Mouse (Mus musculus): ENCODE results near the gene Robo1. TPM values are rescaled to one million over a fixed set of nuclear protein-coding genes. Genes with fewer than 3 reads are reported as not detected.

Gene Robo1
- polyA plus RNA-seq (2017; shearing (Covaris generic)): under 1 TPM in 1 of 2 experiments, not detected in 1; 0.20 TPM

GRCm38 (mm10) chr16:72307537-72308330 is at the start of gene Robo1:
Gene Robo1 (plus strand): TSS chr16:72308306.
- no peak for ATAC-seq

- no peak for ATAC-seq
Measured at GRCm38 (mm10) chr16:72267839-72268238, 40.3 kb upstream of the Robo1 start.

DNA sequence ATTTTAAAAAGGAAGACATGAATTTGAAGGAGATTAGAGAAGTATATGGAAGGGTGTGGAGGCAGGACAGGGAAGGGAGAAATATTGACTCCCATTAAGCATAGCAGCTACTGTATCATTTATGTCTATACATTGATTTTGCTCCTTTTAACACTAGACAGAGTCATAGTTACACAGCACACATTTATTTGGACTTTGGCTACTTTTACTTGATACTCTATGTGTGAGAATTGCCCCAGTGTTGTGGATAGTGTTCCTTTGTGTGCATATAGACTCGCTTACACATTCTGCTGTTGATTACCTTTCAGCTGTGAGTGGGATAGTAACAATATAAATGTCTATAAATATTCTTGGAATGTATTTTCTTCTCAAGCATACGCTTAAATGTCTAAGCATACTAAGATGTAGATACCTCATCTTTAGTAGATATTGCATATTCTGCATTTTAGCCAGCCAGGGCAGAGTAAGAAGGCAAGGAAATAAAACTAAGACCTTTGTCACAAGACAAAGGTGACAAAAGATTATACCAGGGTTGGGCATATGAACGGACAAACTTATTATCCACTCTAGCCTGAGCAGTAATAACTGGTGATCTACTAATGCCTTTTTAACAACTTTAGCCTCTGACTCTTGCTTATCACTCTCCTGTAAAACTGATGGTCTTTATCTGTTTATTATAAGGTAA is 31.6 kb upstream of the Robo1 start:
- ATAC-seq: no peak

- no peak for ATAC-seq
Measured at GRCm38 (mm10) chr16:72308331-72308668, 194 bp downstream of the Robo1 start.

GRCm38 (mm10) chr16:72327321-72327720 is 19.2 kb downstream of the Robo1 start:
- no peak for ATAC-seq

- ATAC-seq: no peak
Measured at GRCm38 (mm10) chr16:72328579-72328978, 20.5 kb downstream of the Robo1 start.

DNA sequence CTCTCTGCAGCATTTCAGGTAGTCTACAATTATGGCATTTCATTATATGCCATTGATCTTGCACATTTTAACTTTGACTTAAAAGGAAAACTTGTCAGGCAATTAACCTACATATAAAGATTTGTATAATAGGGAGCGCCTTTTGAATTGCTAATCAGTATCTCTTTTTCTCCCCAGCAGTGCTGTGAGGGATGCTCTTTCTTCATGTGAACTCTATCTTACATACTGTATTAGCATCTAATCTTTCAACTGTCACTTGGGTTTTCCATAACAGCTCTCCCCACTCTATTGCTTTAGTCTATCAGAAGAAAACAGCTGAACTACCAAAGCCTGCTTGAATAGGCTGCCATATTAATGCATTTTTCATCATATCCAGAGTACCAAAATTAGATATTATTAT is 29.7 kb downstream of the Robo1 start:
- no peak for ATAC-seq

GRCm38 (mm10) chr16:72350422-72350821 is 42.3 kb downstream of the Robo1 start:
- ATAC-seq: no peak

DNA sequence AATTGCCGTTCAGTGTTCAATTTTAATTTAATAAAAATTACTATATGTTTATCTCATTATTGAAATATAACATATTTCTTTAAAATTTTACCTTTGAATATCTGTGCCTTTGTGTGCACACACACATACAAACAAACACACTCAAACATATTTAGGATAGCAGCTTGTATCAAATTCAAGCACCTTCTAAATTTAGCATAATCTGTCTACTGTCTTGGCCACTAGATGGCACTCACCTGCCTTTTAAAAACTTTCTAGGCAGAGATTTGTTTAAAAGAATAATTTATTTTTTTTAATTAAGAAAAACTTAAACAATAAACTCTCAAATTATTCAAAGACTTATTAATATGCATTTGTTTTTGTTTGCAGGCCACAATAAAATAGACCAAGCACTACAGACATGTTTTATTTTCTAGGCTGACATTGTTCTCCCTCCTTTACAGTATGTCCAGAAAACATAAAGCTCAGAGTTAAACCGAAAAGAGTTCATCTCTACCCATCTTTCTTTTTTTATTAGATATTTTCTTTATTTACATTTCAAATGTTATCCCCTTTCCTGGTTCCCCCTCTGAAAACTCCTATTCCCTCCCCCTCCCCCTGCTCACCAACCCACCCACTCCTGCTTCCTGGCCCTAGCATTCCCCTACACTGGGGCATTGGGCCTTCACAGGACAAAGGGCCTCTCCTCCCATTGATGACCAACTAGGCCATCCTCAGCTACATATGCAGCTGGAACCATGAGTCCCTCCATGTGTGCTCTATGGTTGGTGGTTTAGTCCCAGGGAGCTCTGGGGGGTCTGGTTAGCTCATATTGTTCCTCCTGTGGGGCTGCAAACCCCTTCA is 48.6 kb downstream of the Robo1 start:
- no peak for ATAC-seq

DNA sequence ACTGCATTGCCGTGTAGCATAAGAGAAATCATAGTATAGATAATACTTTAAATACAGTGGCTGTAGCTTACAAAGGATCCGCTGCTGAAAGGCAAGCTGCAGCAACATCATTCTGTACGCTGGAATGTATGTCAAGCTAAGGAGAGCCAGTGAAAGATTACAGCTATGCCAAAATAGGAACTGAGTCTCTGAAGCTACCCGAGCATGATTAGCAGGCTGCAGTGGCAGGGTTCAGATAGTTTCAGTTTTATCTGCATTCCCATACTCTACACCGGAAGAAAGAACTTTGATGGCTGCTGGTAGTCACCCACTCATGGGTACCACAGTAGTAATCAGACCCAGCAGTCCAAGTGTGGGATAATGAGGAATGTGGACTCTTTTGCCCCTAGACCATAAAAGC is 68.8 kb downstream of the Robo1 start:
- ATAC-seq: no peak

- no peak for ATAC-seq
Measured at GRCm38 (mm10) chr16:72381819-72382218, 73.7 kb downstream of the Robo1 start.

GRCm38 (mm10) chr16:72383566-72383965 is 75.5 kb downstream of the Robo1 start:
- ATAC-seq: no peak

DNA sequence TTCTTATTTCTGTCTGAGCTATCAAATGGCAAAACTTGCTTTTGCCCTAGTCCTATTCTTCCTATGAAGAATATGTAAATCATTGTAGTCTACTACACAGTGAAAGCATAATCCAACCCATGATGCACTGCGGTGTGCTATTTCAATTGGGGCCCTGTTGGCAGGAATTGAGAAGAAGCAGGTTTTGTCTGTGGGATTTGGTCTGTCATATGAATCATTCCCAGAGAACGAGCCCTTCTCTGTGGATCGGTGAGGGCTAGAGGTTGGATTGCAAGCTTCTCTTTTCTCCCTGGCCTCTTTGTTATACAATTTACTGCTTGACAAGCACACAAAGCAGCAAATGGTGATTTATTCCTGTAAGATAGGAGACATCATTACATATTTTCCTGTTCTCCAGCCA is 85.4 kb downstream of the Robo1 start:
- ATAC-seq: no peak

- ATAC-seq: no peak
Measured at GRCm38 (mm10) chr16:72398811-72399210, 90.7 kb downstream of the Robo1 start.

DNA sequence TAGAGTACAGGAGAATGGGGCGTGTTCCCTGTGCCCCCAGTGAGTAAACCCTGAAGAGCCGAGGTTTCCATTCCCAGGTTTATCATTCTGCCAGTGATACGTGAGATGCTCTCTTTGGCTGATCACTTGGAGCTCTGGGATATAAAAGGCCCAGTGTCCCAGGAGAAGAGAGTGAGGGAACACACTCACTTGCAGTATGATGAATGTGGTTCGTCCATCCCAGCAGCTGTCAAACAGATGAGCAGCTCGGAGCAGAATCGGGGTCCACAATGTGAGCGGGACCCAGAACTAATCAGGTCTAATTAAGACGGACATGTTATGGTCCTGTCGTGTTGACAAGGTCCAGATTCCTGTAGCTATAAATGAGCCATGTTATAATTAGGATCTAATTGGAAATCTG is 94.3 kb downstream of the Robo1 start:
- no peak for ATAC-seq

GRCm38 (mm10) chr16:72409820-72410219 is 101.7 kb downstream of the Robo1 start:
- ATAC-seq: no peak

DNA sequence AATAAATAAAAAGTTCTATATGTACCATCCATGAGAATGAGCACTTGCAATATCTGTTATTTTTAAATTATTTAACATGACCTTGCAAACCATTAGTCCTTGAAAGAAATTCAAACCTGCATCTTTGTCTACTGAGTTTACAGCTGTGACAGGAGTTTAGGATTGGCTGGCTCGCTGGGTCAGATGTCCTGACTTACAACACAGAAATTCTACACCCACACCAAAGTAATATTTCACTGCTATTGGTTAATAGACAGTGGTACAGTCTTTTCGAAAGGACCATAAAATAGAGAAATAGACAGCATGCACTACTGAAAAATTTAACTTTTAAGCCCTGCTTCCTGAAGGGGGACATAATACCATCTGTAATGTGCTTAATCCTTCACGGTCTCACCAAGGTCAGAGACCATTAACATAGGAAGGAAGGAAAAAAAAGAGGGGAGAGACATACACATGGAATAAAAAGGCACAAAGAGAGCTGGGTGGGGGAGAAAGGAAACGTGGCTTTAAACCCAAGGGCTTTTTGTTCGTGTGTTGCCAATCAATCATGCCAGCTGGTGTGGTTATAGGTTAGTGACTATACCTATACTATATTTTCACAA is 103.7 kb downstream of the Robo1 start:
- no peak for ATAC-seq

DNA sequence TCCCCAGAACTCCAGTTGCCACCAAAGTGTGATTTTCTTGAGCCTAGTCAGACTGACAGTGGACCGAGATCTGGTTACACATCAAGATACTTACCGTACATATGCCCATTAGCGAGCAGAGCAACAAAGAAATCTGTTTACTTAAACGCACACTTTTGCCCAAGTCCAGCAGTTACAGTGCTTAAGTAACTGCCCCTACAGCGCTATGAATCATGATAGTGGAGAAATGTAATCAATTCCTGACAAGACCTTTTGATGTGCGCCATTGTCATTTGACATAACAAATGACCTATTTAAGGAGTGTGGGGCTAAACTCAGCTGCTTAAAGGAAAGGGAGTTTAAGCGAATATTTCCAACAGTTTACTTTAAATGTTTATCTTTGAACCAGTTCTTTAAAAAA is 104.8 kb downstream of the Robo1 start:
- ATAC-seq: no peak

DNA sequence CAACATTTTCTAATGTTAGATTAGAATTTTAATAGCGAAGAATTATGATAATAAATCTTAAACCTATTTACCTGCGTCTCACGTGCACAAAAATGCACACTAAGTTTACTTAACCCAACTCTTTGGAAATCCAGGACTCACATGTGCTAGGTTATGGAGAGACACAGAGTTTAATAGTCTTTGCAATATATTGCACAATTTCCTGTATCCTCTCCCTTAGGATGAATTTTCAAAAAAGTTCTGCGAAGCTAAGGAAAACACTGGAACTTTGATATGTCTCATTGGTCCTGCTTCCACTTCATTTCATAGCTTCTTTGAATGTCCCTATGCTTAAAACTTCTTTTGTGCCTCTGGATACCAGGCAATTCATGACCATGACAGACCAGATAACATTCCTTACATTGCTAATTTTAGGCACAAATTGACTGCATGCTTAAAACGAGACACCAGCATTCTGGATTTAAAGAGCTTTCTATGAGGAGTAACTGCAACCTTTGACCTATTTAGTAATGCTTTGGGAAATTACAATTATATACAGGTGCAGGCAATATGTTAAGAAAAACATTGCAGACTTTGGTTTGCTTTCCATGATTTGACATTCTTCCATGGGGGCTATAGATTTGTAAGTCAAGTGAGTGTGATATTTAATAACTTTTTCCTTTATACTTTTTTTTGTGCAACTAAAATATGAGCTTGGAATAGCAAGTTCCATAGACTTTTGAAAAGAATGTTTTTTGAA is 111.4 kb downstream of the Robo1 start:
- no peak for ATAC-seq

GRCm38 (mm10) chr16:72422426-72422825 is 114.3 kb downstream of the Robo1 start:
- no peak for ATAC-seq

DNA sequence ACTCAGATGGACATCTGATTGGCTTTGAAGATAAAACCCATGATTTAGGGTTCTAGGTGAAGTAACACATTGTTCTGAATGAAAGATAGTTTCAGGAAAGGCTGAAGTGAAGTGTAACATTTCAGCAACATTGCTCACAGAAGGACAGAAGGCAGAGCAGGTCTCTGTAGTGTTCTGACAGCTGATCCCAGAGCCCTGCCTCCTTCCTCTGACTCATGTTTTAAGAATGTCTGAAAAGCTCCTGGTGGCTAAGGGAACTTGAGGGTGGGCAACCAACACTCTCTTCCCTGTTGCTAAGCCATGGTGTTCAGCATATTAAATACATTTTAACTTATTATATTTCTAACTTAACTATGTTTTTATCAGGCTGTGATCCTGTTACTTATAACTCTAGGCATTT is 126.3 kb downstream of the Robo1 start:
- ATAC-seq: no peak

DNA sequence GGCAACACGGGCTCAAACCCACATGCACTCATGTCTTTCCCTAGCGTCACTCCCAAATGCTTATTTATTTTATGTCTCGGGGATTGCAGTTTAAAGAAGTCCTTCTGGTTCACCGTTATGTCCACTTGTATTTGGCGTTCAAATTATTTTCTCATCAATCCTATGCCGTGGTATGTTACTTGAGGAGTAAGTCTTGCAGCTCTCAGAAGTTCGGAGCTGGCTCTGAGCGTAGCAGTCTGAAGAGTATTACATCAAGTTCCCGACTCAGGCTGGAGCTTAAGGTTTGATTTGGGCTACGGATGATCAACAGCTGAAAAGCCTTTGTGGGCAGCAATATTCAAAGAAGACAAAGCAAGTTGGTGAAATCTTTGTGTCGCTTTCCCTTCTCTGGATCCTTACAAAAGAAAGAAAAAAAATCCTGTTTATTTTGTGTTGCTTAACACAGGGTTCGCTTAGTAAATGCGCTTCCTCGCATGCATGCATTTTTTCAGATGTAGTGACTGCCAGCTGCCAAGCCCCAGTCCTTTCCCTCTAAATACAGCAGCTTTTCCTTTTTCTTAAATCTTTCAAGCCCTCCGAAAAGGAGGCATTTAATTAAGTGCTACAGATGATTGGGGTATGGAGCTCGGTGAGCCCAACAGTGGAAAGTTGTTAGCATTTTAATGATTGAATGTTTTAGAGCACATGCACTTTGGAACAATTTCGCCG is 136.5 kb downstream of the Robo1 start:
- ATAC-seq: no peak

Measured in CD4-positive, CD25-positive, alpha-beta regulatory T cell, adult 4 months (primary cell).